Mouse (Mus musculus) monocyte, adult 5-6 weeks (primary cell): ENCODE measurements at regions not wholly inside any gene's neighbourhood (a gene's known extent, or its start where the extent isn't known, plus 50 kb on each side); places are given as distances from the start of the nearest gene placed in this dataset.

Experiments
- ATAC-seq: fragments of 153-309, 156-312 bp; replicated peaks from 2 replicates; pipeline ENCODE4 v1.8.0; 2017; ENCODE audit warnings: mild to moderate bottlenecking; ENCODE audit not compliant: low TSS enrichment, insufficient number of reproducible peaks, severe bottlenecking, poor library complexity, low FRiP score

DNA sequence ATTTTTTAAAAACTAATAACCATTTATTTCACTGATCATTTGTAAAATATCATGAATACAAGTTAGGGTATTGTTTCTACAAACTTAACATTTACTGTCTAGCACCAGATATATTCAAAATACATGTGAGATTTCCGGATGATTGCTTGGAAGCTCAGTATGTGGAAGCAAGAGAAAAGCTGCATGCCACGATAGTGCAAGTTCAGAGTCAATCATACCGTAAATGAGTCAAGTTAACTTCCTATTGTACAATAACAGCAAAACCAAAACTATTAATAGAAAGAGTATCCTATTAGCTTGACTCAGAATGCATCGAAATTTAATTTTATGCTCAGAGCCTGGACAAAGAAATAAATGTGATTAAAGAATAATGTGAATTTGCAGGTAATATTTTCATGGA lies 1284.6 kb upstream of the Cited2 start:
- no peak for ATAC-seq

- no peak for ATAC-seq
Measured at GRCm38 (mm10) chr10:16440932-16441640, 1281.9 kb upstream of the Cited2 start.

- no peak for ATAC-seq
Measured at GRCm38 (mm10) chr10:16441661-16442072, 1281.4 kb upstream of the Cited2 start.

- ATAC-seq = no peak
Measured at GRCm38 (mm10) chr10:16443901-16444300, 1279.1 kb upstream of the Cited2 start.

DNA sequence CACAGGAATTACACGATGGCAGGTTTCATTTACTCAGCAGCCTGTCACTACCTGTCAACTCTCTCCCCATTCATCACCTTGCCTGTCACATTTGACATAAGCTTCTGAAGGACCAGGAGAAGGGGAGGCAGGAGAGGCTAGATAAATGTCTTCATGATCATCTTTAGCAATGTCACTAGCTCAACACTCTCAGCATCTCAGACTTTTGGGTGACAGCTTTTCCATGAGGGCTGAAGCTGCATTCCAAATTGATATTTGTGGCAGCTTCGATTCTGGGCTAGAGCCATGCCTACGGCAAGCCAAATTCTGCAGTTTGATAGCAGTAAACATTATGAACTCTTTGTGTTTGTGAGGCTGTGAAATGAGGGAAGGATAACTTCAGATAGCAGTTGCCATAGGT lies 1255.1 kb upstream of the Cited2 start:
- ATAC-seq = no peak

GRCm38 (mm10) chr10:16469711-16470110 lies 1253.3 kb upstream of the Cited2 start:
- no peak for ATAC-seq

GRCm38 (mm10) chr10:16473952-16474521 lies 1249.0 kb upstream of the Cited2 start:
- no peak for ATAC-seq

DNA sequence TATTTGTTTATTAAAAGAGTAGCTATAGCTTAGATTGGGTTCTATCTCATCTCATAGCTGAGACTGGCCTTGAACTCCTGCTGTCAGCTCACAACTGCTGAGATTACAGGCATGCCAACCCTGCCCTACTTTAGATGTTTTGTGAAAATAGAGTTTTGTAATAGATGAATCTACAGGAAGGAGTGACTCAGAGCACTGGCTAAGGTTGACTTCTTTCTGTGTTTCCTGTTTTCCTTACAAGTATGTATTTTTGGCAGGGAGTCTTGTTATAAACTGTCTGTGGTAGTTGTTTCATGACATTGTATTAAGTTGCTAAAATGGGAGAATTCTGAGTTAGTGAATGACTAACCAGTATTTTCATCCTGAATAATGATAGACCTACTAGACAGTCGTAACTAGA lies 1224.4 kb upstream of the Cited2 start:
- no peak for ATAC-seq

DNA sequence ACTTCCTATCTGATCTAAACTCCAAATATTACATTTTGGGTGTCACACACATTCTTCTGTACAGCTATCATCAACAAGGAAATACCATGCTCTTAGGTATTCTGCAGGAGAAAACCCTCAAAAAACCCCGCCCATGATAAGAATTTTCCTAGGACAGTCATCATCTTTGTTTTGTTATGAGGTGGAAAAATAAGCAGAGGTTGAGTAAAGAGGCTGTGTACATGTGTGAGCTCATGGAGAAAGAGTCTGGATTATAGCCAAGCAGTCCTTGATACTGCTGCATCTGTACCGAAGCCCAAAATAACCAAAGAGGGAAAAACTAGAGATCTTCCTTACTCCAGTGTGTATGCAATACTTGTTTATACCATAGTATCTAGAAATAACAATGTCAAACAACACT lies 1215.3 kb upstream of the Cited2 start:
- no peak for ATAC-seq

- no peak for ATAC-seq
Measured at GRCm38 (mm10) chr10:16508161-16508560, 1214.9 kb upstream of the Cited2 start.

- ATAC-seq = no peak
Measured at GRCm38 (mm10) chr10:16514656-16515055, 1208.4 kb upstream of the Cited2 start.

DNA sequence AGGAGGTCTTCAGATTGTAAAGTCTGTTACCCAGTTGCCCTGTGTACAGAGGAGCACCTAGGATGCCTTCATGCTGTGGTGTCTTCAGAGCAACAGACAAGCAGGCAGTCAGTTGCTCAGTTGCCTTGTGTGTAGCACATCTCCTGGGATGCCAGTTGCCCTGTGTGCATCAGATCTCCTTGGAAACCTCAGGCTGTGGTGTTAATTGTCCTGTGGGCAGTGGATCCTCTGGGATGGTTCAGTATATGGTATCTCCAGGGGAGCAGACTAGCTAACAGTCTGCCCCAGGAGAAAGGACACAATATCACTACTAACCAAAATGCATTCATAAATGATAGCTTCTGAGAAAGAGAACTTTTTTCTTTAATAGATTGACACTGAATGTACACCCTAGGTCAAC lies 1201.1 kb upstream of the Cited2 start:
- no peak for ATAC-seq

DNA sequence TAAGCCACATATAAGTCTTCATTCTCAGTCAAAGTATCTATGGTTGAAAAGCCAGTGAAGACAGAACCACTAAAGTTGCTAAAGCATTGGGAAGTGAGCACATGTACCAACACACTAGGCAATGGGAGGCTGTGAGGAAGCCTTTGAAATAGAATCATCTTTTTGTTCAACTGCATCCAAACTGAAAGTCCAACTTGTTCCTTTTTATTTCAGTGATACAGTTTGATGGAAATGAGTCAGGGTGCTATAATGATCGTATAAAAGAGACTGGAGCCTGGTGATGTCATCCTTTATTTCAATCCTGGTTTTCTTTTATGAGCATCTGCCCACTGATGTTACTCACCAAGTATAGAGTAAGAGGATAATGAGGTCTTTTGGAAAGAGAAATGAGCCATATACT lies 1198.9 kb upstream of the Cited2 start:
- ATAC-seq = no peak

DNA sequence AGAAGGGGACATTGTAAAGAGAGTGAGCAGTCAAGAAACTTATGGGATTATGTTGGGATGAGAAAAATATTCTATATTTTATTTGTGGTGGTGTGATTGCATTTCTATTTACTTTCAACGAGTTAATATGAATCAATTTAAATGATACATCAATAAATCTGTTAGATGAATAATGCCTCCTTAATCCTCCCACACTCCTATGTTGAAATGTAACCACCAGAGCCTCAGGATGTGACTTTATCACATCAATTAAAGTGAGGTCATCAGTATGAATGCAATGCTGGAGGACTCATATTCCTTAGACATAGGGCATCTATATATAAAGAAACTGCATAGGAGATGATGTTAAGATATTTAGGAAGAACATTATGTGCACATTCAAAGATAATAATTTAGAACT lies 1195.3 kb upstream of the Cited2 start:
- no peak for ATAC-seq

DNA sequence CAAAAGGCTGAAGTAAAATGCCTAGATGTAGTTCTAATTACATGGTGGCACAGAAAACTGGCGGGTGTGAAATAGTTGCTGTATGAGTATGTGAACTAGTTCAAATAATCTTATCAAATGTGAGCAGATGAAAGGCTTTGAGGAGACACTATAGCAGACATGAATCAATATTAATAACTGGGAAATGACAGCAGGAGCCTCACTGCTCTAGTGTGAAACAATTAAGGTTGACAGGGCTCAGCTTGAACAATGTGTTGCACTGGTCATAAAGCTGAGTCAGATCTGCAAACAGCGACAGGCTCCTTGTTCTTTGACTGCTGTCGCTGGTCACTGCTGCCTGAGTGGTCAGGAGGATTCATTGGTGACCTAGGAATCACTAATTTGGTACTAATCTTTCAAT lies 1185.4 kb upstream of the Cited2 start:
- no peak for ATAC-seq

DNA sequence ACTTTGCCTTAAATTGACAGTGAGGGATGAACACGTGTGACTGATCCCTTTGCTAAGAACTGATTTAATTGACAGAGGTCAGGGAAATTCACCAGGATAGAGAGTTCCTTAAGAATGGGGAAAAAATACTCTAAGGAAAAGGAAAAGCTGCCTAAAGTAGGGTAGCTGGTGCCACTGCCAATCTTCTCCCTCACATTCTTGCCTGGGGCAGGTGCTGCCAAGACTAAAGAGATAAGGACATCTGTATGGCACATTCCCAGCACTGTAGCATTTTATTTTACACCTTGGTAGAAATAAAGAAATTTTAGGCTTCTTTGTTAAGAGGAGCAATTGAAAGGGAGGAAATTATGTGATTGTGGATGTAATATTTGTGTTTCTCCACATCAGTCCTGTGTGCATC lies 1184.6 kb upstream of the Cited2 start:
- ATAC-seq = no peak

DNA sequence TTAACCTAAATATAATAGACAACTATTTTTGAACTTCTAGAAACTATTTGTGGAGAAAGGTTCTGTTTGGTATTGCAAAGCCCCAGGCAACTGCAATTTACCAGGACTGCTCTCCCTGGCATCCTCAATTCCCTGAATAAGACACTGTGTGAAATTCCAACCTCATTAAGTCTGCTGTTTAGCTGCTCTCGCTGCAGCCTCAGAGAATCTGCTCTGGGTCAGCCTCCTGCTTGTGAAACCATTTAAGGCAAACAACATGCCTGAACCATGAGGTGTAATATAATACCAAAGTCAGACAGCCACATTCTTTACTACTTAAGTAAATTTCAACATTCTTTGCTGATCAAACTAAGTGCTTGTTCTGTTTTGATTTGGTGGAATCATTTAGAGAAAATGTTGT lies 1177.6 kb upstream of the Cited2 start:
- ATAC-seq = no peak

DNA sequence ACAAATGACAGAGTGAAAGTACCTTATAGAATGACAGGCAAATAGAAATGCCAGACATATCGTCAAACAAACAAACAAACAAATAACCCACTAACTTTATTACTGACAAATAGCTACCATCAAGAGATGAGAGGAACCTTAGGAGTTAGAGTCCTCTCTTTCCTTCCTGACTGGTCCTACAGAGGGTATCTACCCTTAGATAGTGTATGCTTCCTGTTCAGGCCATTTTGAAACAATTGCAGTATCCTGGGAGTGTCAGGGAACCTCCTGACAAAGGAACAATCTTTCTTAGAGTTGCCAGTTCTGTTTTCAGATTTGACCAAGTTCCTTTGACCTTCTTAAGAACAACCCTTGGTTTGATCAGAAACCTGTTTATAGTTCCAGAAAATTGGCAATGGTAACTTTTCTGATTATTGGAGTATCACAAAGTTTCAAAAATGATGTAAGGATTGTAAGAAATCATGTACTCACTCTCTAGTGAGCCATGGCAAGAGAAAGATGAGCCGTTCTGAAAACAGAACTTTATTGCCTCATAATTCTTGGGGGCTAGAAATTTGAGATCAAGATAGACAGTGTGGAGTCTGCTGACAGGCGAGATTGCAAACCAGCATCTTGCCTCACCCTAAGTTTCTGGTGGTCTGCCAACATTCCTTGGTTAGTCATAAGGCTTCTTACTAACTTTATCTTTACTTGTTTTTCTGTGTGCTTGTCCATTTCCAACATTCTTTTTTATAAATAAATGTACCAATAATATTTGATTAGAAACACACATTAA lies 1170.0 kb upstream of the Cited2 start:
- no peak for ATAC-seq

DNA sequence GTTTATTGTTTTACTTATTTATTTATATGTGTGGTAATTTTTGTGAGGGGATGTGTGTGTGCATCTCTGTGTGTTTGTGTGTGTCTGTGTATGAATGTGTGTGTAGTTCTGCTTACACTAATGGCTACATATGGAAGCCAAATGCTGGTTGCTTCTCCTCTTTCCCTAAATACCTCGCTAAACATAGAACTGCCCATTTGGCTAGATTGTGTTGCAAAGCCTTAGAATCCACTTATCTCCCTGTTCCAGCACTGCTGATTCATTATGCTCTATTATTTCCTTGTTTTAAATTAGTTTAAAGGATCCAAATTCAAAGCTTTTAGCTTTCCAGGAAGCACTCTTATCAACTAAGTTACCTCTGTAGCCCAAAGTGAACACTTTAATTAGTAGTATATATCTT lies 1148.5 kb upstream of the Cited2 start:
- ATAC-seq = no peak

DNA sequence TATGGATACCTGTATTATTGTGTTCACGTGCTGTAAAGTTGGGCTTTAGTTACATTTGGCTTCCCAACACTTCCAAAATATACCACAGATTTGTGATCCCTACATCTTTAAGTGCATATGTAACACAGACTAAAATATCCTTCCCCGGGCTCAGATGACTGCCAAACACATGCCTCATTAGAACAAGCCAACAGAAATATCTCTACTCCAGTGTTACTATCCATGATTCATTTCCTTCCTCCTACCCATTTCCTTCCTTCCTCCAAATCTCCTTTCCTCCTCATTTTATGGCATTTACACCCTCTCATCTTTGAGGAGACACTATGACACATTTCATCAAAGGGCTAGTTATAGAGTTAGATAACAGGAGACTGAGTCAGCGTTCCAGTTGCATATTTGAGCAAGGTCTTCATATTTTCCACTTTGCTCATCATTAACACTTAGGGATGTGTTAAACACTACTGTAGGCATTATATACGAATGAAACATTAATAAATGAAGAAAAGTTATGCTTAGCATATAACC lies 1144.4 kb upstream of the Cited2 start:
- no peak for ATAC-seq
